Mouse (Mus musculus) fat pad, adult 2 months (tissue): ENCODE data around the gene Ush2a.

Experiments
- DNase-seq: peaks from one replicate; pipeline ENCODE4 v3.0.0-alpha.2; 2011; ENCODE audit warnings: low read depth, low spot score; ENCODE audit errors: extremely low read depth

Ush2a gene

GRCm38 (mm10) chr1:188537021-188537420, 275.2 kb downstream of the Ush2a start:
- DNase-seq = no peak

GRCm38 (mm10) chr1:188539621-188540020, 277.8 kb downstream of the Ush2a start:
- DNase-seq = no peak

GRCm38 (mm10) chr1:188541492-188541891, 279.7 kb downstream of the Ush2a start:
- no peak for DNase-seq

GRCm38 (mm10) chr1:188543364-188543763, 281.5 kb downstream of the Ush2a start:
- no peak for DNase-seq

GRCm38 (mm10) chr1:188549686-188550085, 287.9 kb downstream of the Ush2a start:
- no peak for DNase-seq

- no peak for DNase-seq
Measured at GRCm38 (mm10) chr1:188551802-188552201, 290.0 kb downstream of the Ush2a start.

GRCm38 (mm10) chr1:188558911-188559310, 297.1 kb downstream of the Ush2a start:
- no peak for DNase-seq

- DNase-seq = no peak
Measured at GRCm38 (mm10) chr1:188566229-188566628, 304.4 kb downstream of the Ush2a start.

- DNase-seq = no peak
Measured at GRCm38 (mm10) chr1:188567486-188567885, 305.7 kb downstream of the Ush2a start.

GRCm38 (mm10) chr1:188568295-188568961, 306.6 kb downstream of the Ush2a start:
- no peak for DNase-seq

GRCm38 (mm10) chr1:188576246-188576747, 314.5 kb downstream of the Ush2a start:
- DNase-seq = no peak

GRCm38 (mm10) chr1:188577376-188577775, 315.6 kb downstream of the Ush2a start:
- no peak for DNase-seq

- DNase-seq = no peak
Measured at GRCm38 (mm10) chr1:188581136-188581535, 319.3 kb downstream of the Ush2a start.

- DNase-seq = no peak
Measured at GRCm38 (mm10) chr1:188595251-188595650, 333.4 kb downstream of the Ush2a start.

- no peak for DNase-seq
Measured at GRCm38 (mm10) chr1:188598052-188598451, 336.2 kb downstream of the Ush2a start.

GRCm38 (mm10) chr1:188599134-188599533, 337.3 kb downstream of the Ush2a start:
- DNase-seq = no peak

GRCm38 (mm10) chr1:188606450-188606849, 344.6 kb downstream of the Ush2a start:
- no peak for DNase-seq

- no peak for DNase-seq
Measured at GRCm38 (mm10) chr1:188616547-188616946, 354.7 kb downstream of the Ush2a start.

GRCm38 (mm10) chr1:188633736-188634135, 371.9 kb downstream of the Ush2a start:
- DNase-seq = no peak

GRCm38 (mm10) chr1:188639666-188640065, 377.8 kb downstream of the Ush2a start:
- DNase-seq = no peak

GRCm38 (mm10) chr1:188643156-188643555, 381.3 kb downstream of the Ush2a start:
- DNase-seq = no peak

- DNase-seq = no peak
Measured at GRCm38 (mm10) chr1:188653001-188653400, 391.2 kb downstream of the Ush2a start.

GRCm38 (mm10) chr1:188656121-188656520, 394.3 kb downstream of the Ush2a start:
- no peak for DNase-seq
